Mouse (Mus musculus): ENCODE measurements around the gene Mrps7. TPM values are rescaled to one million over a fixed set of nuclear protein-coding genes. Genes with fewer than 3 reads are reported as not detected.
A peak's percentile ranks its signal among the peaks of the same experiment; 100 is the strongest.

Gene Mrps7
- polyA plus RNA-seq, 1 experiment: 42.9 TPM

GRCm38 (mm10) chr11:115627705-115628464 is 24.2 kb downstream of the Mrps7 start, which contains the start of gene Slc25a19:
TSS of gene Slc25a19 (minus strand) at chr11:115628295.
- peak; percentile 99 to 100 for DNase-seq (ENCODE audit: extremely low spot score in 1 of 2, low spot score in 1 of 2)

GRCm38 (mm10) chr11:115628465-115629101 is 24.9 kb downstream of the Mrps7 start:
- DNase-seq (ENCODE audit: extremely low spot score in 1 of 2, low spot score in 1 of 2): no peak

- DNase-seq (ENCODE audit: extremely low spot score in 1 of 2, low spot score in 1 of 2): no peak
Measured at GRCm38 (mm10) chr11:115629734-115630531, 26.2 kb downstream of the Mrps7 start.

- DNase-seq (ENCODE audit: extremely low spot score in 1 of 2, low spot score in 1 of 2): peak in 1 of 2 experiments; percentile 36
Measured at GRCm38 (mm10) chr11:115630532-115631504, 27.1 kb downstream of the Mrps7 start.

GRCm38 (mm10) chr11:115631505-115631890 is 27.8 kb downstream of the Mrps7 start:
- DNase-seq (ENCODE audit: extremely low spot score in 1 of 2, low spot score in 1 of 2): peak in 1 of 2 experiments; percentile 67

- DNase-seq (ENCODE audit: extremely low spot score in 1 of 2, low spot score in 1 of 2): no peak
Measured at GRCm38 (mm10) chr11:115632247-115632646, 28.5 kb downstream of the Mrps7 start.

GRCm38 (mm10) chr11:115632862-115633261 is 29.1 kb downstream of the Mrps7 start:
- DNase-seq (ENCODE audit: extremely low spot score in 1 of 2, low spot score in 1 of 2): no peak

- no peak for DNase-seq (ENCODE audit: extremely low spot score in 1 of 2, low spot score in 1 of 2)
Measured at GRCm38 (mm10) chr11:115634109-115634508, 30.4 kb downstream of the Mrps7 start.

- DNase-seq (ENCODE audit: extremely low spot score in 1 of 2, low spot score in 1 of 2): no peak
Measured at GRCm38 (mm10) chr11:115635041-115635440, 31.3 kb downstream of the Mrps7 start.

- no peak for DNase-seq (ENCODE audit: extremely low spot score in 1 of 2, low spot score in 1 of 2)
Measured at GRCm38 (mm10) chr11:115635484-115635883, 31.8 kb downstream of the Mrps7 start.

GRCm38 (mm10) chr11:115636960-115637359 is 33.2 kb downstream of the Mrps7 start:
- no peak for DNase-seq (ENCODE audit: extremely low spot score in 1 of 2, low spot score in 1 of 2)

- DNase-seq (ENCODE audit: extremely low spot score in 1 of 2, low spot score in 1 of 2): no peak
Measured at GRCm38 (mm10) chr11:115638498-115639409, 35.0 kb downstream of the Mrps7 start.

GRCm38 (mm10) chr11:115639540-115639939 is 35.8 kb downstream of the Mrps7 start:
- DNase-seq (ENCODE audit: extremely low spot score in 1 of 2, low spot score in 1 of 2): no peak

- DNase-seq (ENCODE audit: extremely low spot score in 1 of 2, low spot score in 1 of 2): no peak
Measured at GRCm38 (mm10) chr11:115640311-115640828, 36.6 kb downstream of the Mrps7 start.

GRCm38 (mm10) chr11:115640978-115641663 is 37.4 kb downstream of the Mrps7 start:
- DNase-seq (ENCODE audit: extremely low spot score in 1 of 2, low spot score in 1 of 2): peak in 1 of 2 experiments; percentile 52

GRCm38 (mm10) chr11:115641664-115642036 is 37.9 kb downstream of the Mrps7 start:
- DNase-seq (ENCODE audit: extremely low spot score in 1 of 2, low spot score in 1 of 2): no peak

- DNase-seq (ENCODE audit: extremely low spot score in 1 of 2, low spot score in 1 of 2): no peak
Measured at GRCm38 (mm10) chr11:115642705-115643104, 39.0 kb downstream of the Mrps7 start.

- no peak for DNase-seq (ENCODE audit: extremely low spot score in 1 of 2, low spot score in 1 of 2)
Measured at GRCm38 (mm10) chr11:115643265-115643664, 39.5 kb downstream of the Mrps7 start.

All from frontal cortex, adult 2 months (tissue).